Mouse (Mus musculus): ENCODE data around the gene Mael.

Gene Mael

GRCm38 (mm10) chr1:166151341-166151740 is 87.2 kb downstream of the Mael start:
- no peak for DNase-seq

Data from cerebellum, adult 9-11 months (tissue).